Mouse (Mus musculus) liver, adult 2 months (tissue): ENCODE measurements around the gene Phgdh.

ENCODE experiments used
- CTCF ChIP-seq: fragments of 200-500 bp; IDR thresholded peaks from 2 replicates; pipeline ENCODE4 v1.5.1; 2011; ENCODE audit warnings: low read depth, low read length, control low read depth
- POLR2A ChIP-seq: fragments of 200-500 bp; IDR thresholded peaks from 2 replicates; pipeline ENCODE4 v1.6.1; 2011; ENCODE audit warnings: low read length, control low read depth; ENCODE audit not compliant: insufficient read depth; ENCODE audit errors: extremely low read depth

DNA sequence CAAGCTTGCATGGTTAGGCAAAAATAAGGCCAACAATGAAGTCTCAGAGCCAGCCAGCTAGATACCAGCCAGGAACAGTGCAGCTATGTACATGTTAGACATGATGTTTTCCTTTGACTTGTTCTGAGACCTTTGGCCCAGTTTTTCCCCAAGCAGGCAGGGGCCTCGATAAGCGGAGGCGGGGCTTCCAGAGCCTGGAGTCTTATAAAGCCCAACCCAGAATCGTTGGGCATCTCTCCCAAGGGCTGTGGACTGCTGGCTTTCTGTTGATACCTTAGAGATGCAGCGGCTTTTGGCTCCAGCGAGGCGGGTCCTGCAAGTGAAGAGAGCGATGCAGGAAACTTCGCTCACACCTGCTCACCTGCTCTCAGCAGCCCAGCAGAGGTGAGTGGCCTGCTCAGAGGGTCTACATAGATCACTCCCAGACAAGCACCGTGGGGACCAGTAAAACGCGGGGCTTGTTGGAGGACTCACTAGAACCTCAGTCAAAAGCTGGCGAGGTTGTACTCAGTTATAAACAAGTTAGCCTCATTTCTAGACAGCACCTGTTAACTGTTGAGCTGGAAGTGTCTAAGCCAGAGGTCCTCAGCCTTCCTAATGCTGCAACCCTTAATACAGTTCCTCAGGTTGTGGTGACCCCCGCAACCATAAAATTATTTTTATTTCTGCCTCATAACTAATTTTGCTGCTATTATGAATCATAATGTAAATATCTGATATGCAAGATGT, 59.4 kb downstream of the Phgdh start, which contains the start of gene Hmgcs2:
- TF ChIP-seq POLR2A (peak; percentile 98), CTCF (no peak)
